Mouse (Mus musculus) layer of hippocampus, adult 9-10 months (tissue): ENCODE measurements around the gene Tpra1.

Source experiments
- DNase-seq: peaks from one replicate; pipeline ENCODE4 v3.0.0; 2022; ENCODE audit warnings: low spot score

Gene Tpra1

DNA sequence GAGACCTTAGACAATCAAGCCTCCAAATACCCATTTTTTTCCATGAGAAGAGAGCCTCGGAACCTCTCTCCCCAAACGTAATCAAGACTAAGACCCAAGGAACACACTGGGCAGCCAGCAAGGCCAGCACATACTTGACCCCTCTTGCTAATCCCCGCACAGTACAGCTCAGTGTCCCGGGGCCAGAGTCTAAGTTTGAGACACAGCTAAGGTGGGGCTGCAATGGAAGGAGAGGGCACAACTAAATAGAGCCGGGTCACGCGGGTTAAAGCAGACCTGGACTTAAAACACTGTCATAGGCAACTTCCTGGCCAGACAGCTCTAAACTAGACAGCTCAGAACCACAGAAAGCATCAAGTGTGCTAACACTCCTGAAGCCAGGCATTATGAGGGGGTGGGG is 11.2 kb upstream of the Tpra1 start:
- DNase-seq: no peak

GRCm38 (mm10) chr6:88893559-88893958 is 8.5 kb upstream of the Tpra1 start:
- DNase-seq: no peak

- no peak for DNase-seq
Measured at GRCm38 (mm10) chr6:88895943-88896342, 6.1 kb upstream of the Tpra1 start.

GRCm38 (mm10) chr6:88897246-88897645 is 4.8 kb upstream of the Tpra1 start:
- no peak for DNase-seq

DNA sequence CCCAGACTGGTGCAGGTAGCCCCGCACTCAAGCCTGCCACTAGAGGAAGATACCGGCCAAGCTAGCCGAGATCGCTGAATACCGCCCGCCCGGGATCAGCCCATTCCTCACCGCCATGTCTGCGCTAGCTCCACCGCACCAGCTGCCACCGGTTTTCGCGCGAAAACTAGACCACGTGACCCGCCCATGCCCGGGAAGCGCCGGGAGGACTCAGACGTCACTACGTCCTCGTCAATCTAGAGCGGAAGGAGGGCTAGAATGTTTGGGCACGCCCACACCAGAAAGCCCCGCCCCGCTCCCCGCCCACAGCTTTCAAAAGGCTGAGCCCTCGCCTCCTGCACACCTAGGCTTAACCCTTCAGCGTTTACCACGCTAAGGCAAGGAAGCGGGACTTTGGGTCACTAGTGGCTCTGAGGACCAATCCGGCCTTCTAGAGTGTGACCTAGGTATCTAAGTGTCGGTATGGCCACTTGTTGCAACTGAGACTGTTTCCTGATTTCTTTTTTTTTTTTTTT is 3.5 kb upstream of the Tpra1 start, which contains the start of gene Mcm2:
Gene Mcm2, minus strand, starts transcription at position 247 of the 515 bp plus-strand sequence.
- DNase-seq: peak; percentile 68

DNA sequence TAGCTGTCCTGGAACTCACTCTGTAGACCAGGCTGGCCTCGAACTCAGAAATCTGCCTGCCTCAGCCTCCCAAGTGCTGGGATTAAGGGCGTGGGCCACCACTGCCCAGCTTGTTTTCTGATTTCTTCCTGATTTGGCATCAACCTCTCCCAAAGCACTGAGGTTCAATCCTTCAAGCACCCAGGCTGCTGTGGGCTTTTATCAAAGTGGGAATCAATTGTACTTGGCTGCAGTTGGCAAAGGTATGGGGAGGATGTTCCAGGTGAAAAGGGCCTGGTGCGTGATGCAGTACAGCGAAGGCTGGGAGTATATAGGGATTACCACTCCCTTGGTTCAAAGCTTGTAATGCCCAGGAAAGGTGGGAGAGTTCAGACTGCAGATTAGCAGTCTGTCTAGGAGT is 3.0 kb upstream of the Tpra1 start:
- no peak for DNase-seq

DNA sequence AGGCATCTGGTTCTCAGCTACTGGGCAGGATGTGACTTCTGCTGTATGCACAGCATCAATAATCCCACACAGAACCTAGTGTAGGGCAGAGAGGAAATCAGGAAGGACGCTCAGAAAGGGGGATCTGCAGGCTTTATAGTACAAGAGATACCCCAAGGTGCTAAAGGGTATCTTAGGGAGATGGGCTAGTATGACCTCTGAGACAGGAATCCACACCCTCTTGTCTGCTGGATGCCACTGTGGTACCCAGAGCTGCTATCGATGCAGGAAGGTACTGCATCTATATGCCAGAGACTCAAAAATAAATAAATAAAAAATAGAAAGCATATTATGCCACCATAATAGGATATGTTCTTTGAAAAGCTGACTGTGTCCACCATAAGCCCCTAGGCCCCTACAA is 2.4 kb upstream of the Tpra1 start:
- DNase-seq: no peak

DNA sequence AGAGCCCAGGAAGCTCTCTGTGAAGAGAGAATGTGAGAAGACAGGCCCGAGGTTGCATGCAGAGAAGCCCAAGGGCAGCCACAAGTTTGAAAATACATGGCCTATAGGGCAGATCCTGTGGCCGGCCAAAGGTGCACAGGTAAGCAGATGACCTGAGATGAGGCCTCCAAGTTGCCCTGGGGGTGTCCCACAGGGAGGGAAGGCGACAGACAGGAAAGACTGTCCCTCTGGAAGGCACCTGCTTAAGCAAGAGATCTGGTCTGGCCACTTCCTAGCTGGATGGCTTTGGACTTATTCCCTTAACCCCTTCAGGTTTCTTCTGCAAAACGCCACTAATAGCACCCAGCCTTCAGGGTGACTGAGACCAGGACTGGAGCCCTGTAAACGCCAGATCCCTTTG is 580 bp upstream of the Tpra1 start:
- no peak for DNase-seq

DNA sequence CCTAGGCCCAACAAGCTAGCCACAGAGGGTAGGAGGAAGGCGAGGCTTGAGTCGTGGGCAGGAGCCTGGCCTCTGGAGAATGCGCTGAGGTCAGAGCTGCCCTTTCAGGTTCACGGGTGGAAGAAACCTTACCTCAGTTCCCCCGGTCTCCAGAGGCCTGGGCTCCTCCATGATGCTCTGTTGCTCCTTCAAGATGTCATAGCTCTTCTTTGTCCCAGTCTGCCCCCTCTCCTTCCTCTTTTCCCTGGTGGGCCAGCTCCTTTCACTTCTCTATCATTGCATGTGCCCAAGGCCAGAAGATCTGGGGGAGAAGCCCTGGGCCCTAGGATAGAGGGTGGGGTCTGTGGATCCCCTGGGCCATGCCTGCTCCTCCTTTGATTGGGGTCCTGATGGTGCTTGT is 1.7 kb downstream of the Tpra1 start:
- no peak for DNase-seq

DNA sequence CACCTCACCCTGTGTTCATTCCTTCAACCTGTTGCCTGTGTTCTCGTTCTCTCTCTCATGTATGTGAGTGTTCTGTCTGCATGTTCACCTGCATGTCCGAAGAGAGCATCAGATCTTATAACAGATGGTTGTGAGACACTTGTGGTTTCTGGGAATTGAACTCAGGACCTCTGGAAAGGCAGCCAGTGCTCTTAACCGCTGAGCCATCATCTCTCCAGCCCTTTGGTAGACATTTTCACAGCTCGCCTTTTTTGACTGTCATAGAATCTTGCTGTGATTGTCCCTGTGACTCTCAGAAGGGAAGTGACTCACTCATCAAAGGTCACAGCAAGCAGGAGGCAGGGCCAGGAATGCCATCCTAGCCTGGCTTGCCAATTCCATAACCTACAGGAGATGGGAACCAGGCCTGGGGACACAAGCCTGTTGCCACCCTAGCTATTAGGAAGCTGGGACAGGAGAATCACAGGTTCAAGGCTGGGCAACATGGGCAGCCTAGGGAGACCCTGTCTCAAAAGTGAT is 2.5 kb downstream of the Tpra1 start:
- no peak for DNase-seq

- DNase-seq: no peak
Measured at GRCm38 (mm10) chr6:88905042-88905441, 3.0 kb downstream of the Tpra1 start.

DNA sequence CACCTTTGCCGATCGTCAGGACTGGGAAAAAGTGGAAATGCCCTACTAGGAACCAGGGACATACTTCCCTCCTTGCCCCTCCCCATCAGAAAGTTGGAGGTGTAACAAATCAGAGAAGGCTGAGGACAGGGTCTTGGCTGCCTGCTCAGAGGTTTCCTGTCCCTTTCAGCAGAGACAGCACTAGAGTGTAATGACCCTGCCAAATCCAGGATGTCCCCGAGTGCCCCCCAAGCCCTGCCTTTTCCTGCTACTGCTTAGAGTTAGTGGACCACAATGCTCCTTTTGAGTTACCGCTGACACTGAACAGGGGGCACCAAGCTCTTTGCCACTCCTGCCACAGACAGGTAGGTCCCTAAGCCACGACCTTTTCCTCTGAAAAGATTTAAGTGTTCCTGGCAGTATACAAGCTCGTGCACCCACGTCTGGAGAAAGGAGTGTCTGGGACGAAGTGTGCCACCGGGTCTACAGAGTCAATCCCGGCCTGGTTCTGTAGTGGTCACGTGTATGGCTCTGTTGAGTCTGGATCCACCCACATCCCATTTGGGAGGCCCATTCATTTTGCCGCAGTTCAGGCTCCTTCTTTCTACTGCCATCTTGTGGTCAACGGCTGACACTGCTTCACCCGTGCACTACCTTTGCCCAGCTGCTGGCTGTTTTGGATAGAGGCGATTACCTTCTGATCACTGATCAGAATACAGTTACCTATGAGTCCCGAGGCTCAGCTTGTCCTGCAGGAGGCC is 4.5 kb downstream of the Tpra1 start:
- no peak for DNase-seq

- DNase-seq: no peak
Measured at GRCm38 (mm10) chr6:88909151-88909550, 7.1 kb downstream of the Tpra1 start.

DNA sequence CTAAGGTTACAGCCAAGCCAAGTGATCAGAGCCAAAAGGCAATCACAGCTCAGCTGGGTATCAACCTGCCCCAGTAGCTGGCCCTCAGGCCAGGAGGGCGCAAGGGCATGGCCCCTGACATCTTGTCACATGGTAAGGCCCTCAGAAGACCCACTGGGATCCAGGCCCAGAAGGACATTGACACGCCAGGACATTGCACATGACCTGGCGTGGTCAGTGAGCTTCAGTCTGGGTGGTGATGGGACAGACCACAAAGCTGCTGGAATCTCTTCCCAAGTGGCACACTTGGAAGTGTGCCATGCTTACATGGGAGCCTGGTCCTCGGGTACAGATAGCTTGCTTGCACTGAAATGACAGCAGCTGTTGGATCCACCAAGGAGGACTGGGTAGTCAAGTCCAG is 11.0 kb downstream of the Tpra1 start:
- no peak for DNase-seq

DNA sequence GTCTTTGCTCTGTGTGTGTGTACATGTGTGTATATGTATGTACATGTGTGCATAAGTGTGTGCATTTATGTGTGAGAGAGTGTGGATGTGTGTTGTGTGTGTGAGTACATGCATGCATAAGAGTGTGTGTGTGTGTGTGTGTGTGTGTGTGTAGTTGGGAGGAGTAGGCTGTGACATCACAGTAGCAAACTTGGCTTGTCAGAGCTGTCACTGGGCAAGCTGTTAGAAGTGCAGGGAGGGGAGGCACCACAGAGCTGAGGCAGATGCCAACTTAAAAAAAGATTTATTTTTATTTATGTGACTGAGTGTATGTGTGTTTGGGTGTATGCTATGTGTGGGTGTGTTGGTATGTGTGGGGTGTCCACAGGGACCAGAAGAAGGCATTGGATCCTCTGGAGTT is 11.4 kb downstream of the Tpra1 start:
- no peak for DNase-seq

DNA sequence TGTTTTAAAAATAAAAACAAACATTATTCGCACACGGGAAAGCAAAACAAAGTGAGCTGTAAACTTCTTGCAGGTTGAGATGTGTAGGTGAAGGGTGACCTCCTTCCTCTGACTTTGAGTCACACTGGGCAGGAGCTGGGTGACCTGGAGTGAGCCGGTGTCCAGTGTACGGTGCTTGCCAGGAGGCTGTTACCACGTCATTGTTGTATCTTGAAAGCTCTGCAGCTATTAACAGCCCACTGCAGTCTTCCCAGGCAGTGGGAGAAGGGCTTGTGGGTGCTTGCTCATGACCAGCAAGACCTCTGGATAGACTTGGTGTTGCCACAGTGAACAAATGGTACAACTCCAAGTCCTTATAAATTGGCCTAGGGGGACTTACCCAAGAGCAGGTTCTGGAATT is 12.7 kb downstream of the Tpra1 start:
- no peak for DNase-seq

DNA sequence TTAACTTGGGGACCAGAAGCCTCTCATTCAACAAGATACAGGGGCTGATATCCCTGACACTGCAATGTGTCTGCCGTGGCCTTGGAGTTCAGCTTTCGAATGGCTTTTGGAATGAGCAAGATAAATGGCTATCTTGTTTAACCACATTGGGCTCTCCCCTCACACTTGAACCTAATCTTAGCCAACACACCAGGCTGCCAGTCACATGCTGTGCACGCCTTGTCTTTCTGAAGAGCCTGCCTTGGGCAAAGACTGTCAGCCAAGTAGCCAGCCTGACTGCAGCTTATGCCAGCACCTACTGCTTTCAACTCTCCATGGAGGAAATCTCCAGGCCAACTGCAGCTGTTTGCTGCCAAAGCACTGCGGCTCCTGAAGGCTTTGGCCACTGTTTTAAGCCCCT is 13.5 kb downstream of the Tpra1 start:
- DNase-seq: no peak

DNA sequence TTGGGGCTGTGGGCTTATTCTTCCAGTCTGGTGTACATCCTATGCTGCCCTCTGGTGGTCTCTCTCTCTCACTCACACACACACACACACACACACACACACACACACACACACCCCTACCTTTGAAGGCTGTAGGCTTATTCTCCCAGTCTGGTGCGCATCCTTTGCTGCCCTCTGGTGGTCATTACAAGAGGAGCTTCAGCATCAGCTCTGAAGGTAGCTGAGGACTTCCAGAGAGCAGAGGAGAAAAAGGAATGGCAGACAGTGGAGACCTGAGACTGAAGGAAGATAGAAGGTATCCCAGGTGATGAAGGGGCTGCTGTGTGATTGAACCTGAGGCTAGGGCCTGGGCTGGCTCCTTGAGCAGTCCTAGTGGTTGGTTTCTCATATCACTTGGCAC is 14.1 kb downstream of the Tpra1 start:
- DNase-seq: no peak

- no peak for DNase-seq
Measured at GRCm38 (mm10) chr6:88918802-88919201, 16.8 kb downstream of the Tpra1 start.

- no peak for DNase-seq
Measured at GRCm38 (mm10) chr6:88924502-88925275, 22.6 kb downstream of the Tpra1 start.

DNA sequence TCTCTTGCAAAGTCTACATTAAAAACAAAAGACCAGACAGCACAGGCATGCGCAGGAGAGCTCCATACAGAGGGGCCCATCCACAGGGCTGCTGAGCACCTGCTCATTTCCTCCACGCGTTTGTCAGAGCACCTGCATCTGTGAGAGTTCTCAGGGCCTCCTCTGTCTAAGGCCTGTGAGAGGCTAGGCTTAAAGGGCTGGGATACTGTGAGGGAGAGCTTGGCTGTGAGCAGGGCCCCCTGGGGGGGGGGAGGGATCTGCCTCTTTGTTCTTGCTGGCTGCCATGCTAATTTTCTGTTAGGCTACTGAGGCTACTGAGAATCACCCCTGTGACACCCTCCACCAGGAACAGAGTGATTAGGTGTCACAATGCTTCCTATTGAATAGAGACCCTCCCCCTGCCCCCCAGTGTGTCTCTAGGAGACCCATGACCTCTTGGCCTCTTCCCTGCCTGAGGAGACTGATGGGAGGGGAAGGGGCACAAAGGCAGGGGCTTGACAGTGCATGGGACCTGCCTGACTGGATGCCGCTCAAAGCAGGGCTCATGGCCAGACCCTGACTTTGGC is 23.7 kb downstream of the Tpra1 start:
- no peak for DNase-seq

DNA sequence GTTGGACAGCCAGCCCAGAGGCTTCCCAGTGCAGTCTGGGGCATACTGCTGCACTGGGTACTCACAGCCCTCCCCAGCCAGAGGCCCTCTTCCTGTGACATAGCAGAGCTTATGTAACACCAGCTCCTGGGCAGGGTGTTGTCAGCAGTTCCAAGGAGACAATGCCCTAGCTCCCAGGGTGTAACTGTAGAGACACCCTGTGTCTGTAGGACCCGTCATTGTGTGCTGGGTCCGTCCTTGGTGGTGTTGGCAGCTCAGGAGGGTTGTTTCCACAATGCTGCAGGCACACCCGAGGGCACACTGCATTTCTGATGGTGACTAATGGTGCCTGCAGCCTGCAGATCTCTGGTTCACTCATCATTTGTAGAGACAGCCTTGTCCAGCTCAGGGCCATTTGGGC is 24.8 kb downstream of the Tpra1 start:
- no peak for DNase-seq

- peak; percentile 72 for DNase-seq
Measured at GRCm38 (mm10) chr6:88927595-88927994, 25.5 kb downstream of the Tpra1 start.
